Mouse (Mus musculus) megakaryocyte, embryonic 14.5 days (primary cell): Measurements from ENCODE around the gene Prrx1. TPM values are rescaled to one million over a fixed set of nuclear protein-coding genes. Genes with fewer than 3 reads are reported as not detected.

Source experiments
- H3K27me3 ChIP-seq: replicated peaks from 2 replicates; pipeline ENCODE3; 2012; ENCODE audit warnings: inconsistent platforms
- H3K36me3 ChIP-seq: replicated peaks from 2 replicates; pipeline ENCODE3; 2012; ENCODE audit warnings: low read length, inconsistent platforms, mixed read lengths
- H3K4me1 ChIP-seq: 2 replicates; pipeline ENCODE4 v1.6.1; 2012; ENCODE audit warnings: inconsistent platforms
- H3K4me3 ChIP-seq: replicated peaks from 2 replicates; pipeline ENCODE3; 2012; ENCODE audit warnings: moderate library complexity, mild to moderate bottlenecking, inconsistent platforms
- H3K9me3 ChIP-seq: 2 replicates; pipeline ENCODE4 v1.6.1; 2012; ENCODE audit warnings: inconsistent platforms
- FLI1 ChIP-seq: IDR thresholded peaks from 2 replicates; pipeline ENCODE4 v1.6.1; 2012; ENCODE audit warnings: low read length, inconsistent platforms, mixed read lengths
- GATA1 ChIP-seq: IDR thresholded peaks from 3 replicates; pipeline ENCODE4 v1.6.1; 2012; ENCODE audit warnings: mixed read lengths, low read length, inconsistent platforms, borderline replicate concordance
- polyA plus RNA-seq: library from polyadenylated mRNA; stranded (reverse); fragments of >175 nt; gene quantifications from 2 replicates; pipeline ENCODE4 v1.2.3, GENCODE M21; 2012; ENCODE audit warnings: low replicate concordance; ENCODE audit not compliant: insufficient read depth

Gene Prrx1
- polyA plus RNA-seq, 1 experiment, result not detected

- Histone ChIP-seq H3K36me3 (no peaks in the 10 kb centered on the region), H3K4me3 (peak overlapping the region; percentile 80), H3K4me1 (peaks cover 55% of the 10 kb centered on the region), H3K27me3 (peaks cover 84% of the 10 kb centered on the region), H3K9me3 (no peaks in the 10 kb centered on the region)
- TF ChIP-seq GATA1 (no peak), FLI1 (no peak)
Observed at GRCm38 (mm10) chr1:163313921-163314725, 613 bp upstream of the Prrx1 start.

GRCm38 (mm10) chr1:163311861-163312811 lies 1.4 kb downstream of the Prrx1 start:
- TF ChIP-seq FLI1, result no peak
- TF ChIP-seq GATA1, result no peak
- peak overlapping the region; percentile 90 for H3K4me3 ChIP-seq

DNA sequence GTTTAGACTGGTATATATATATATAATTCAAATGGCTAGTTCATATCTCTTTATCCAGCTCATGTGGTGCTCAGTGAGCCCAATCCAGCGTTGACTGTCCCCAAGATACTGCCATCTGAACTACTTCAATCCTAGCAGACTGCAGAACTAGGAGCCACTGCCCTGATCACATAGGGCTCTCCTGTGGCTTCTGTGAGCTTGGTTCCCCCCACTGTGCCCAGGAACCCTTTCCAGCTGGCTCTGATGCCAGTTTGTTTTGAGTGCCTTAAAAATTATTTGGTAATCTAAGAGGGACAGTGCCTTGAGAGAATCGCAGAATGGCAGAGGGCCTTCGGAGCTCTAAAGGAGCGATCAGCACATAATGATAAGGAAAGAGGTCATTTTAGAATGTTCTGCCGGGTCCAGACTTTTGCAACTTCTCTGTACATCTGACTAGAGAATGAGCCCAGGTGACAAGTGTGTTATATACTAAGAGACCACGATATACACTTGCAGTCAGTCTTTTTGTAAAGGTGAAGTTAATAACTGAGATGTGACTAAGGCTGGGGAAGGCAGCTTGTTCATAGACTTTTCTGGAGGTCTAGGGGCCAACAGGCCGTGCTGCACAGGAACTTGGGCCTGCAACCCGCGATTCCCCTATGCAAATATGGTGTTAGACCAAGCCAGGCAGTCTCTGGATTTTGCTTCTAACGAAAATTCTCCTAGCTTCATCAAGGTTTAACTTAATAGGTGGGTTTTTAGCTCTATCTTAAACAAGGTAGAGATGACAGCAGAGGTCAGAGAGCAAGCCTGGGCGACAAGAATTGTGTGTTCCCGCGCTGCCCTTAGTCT lies 2.3 kb downstream of the Prrx1 start:
- Histone ChIP-seq H3K27me3 (peaks cover 90% of the 10 kb centered on the region), H3K4me1 (peaks cover 44% of the 10 kb centered on the region), H3K36me3 (no peaks in the 10 kb centered on the region), H3K9me3 (no peaks in the 10 kb centered on the region), H3K4me3 (peak overlapping the region; percentile 90)
- TF ChIP-seq GATA1 (no peak), FLI1 (no peak)

More at GRCm38 (mm10) chr1:163311861-163312811, 1.4 kb downstream of the Prrx1 start:
- Histone ChIP-seq H3K9me3 (no peaks in the 10 kb centered on the region), H3K27me3 (peaks cover 94% of the 10 kb centered on the region), H3K36me3 (no peaks in the 10 kb centered on the region), H3K4me1 (peaks cover 50% of the 10 kb centered on the region)

- Histone ChIP-seq H3K9me3 (no peaks in the 10 kb centered on the region), H3K27me3 (peaks cover 81% of the 10 kb centered on the region), H3K36me3 (no peaks in the 10 kb centered on the region), H3K4me3 (no peak overlapping the region), H3K4me1 (peaks cover 42% of the 10 kb centered on the region)
- no peak for TF ChIP-seq FLI1
- TF ChIP-seq GATA1, result no peak
Observed at GRCm38 (mm10) chr1:163310023-163310754, 3.3 kb downstream of the Prrx1 start.

DNA sequence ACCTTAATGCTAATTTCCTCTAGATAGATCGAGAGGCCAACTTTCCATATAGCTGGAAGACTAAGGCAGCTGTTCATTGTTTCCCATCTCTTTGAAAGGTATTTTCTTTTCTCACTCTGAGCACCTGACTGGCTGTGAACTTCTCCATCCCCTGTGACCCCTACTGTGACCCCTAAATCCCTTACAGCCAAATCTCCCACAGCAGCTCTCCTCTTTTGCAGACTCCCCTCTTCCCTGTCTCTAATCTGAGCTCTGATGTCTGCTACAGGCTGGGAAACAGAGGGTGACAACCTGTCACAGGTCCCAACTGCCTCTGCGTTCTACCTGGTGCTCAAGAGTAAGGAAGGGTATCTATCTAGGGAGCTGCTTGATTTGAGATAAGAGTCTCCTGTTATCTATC lies 4.0 kb downstream of the Prrx1 start:
- TF ChIP-seq FLI1 (no peak), GATA1 (no peak)
- no peak overlapping the region for H3K4me3 ChIP-seq
- no peaks in the 10 kb centered on the region for H3K36me3 ChIP-seq
- peaks cover 75% of the 10 kb centered on the region for H3K27me3 ChIP-seq
- H3K4me1 ChIP-seq, result peaks cover 35% of the 10 kb centered on the region
- no peaks in the 10 kb centered on the region for H3K9me3 ChIP-seq

GRCm38 (mm10) chr1:163308631-163309030 lies 4.9 kb downstream of the Prrx1 start:
- Histone ChIP-seq H3K9me3 (no peaks in the 10 kb centered on the region), H3K4me3 (peak overlapping the region; percentile 64), H3K36me3 (no peaks in the 10 kb centered on the region), H3K4me1 (peaks cover 26% of the 10 kb centered on the region), H3K27me3 (peaks cover 66% of the 10 kb centered on the region)
- TF ChIP-seq GATA1 (no peak), FLI1 (no peak)

DNA sequence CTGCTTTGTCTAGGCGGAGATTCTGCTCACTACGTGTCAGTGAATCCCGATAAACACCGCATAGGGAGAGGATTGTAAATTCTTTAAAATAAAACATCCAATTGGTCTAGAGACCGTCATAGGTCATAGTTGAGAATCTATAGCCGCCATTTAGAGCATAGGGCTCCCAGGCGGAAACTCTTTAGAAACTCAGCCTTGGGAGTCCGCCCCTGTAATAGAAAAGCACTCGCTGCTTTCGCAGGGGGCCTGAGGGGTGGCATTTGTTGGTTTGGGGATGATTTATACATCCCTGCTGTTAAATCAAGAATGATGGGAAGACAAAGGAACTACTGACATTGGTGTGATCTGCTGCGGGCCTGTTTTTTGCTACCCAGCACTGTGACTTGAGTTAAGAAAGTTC lies 5.8 kb downstream of the Prrx1 start:
- no peak for TF ChIP-seq GATA1
- TF ChIP-seq FLI1, result no peak
- Histone ChIP-seq H3K36me3 (no peaks in the 10 kb centered on the region), H3K4me1 (peaks cover 18% of the 10 kb centered on the region), H3K27me3 (peaks cover 60% of the 10 kb centered on the region), H3K9me3 (no peaks in the 10 kb centered on the region), H3K4me3 (no peak overlapping the region)

DNA sequence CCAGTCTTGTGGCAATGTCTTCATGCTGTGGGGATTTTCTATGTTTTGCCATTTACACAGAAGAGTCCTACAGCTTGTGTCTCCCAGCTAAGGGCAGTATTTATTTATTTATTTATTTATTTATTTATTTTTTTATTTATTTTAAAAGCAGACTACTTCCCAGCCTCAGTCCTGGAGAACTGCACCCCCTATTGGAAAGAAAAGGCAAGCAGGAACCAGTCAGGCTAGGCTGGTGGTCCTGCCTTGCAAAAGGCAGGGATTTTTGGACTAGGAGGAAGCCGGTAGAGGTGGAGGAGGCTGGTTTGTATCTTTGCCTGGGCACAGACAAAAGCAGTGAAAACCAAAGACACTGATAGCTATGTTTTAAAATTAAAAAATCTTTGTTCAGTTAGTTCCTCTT lies 7.6 kb downstream of the Prrx1 start:
- no peaks in the 10 kb centered on the region for H3K36me3 ChIP-seq
- TF ChIP-seq FLI1 (no peak), GATA1 (no peak)
- H3K27me3 ChIP-seq, result peaks cover 42% of the 10 kb centered on the region

More for the DNA sequence above, 7.6 kb downstream of the Prrx1 start:
- Histone ChIP-seq H3K4me3 (no peak overlapping the region), H3K4me1 (peaks cover 4% of the 10 kb centered on the region), H3K9me3 (no peaks in the 10 kb centered on the region)
